Mouse (Mus musculus): Measurements from ENCODE around the gene Aicda.

DNA sequence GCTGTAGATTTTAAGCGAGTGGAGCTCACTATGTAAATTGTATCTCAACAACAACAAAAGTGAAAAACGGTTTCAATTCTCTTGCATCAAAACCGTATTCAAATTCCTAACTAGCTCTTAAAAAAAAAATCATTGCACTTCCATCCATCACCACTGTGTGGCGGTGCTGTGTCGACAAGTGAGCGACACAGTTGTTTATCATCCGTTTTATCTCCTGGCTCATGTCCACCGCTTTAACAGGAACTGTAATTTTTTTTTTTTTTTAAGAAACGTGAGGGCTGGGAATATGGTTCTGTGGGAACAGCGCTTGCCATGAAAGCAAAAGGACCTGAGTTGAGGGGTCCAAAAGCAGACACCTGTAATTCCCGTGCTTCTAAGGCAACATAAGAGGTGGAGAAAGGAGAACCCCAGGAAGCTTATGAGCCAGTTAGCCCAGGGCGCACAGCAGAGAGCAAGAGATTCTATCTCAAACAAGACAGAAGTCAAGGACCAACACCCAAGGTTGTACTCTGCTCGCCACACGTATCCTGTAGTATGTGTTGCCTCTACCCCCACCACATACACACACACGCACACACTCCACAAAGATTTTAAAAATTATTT lies 3.5 kb downstream of the Aicda start:
- TF ChIP-seq CTCF (IDR thresholded peaks at IDR 0.05; ENCODE audit: low read depth) (peak; percentile 75), EP300 (IDR thresholded peaks at IDR 0.05; ENCODE audit: low read depth) (no peak)

Measured in liver, embryonic 14.5 days (tissue).